Mouse (Mus musculus): ENCODE measurements around the gene Hcar2. TPM values are rescaled to one million over a fixed set of nuclear protein-coding genes. Genes with fewer than 3 reads are reported as not detected.
A peak's percentile ranks its signal among the peaks of the same experiment; 100 is the strongest.

Hcar2 gene
- total and polyA plus RNA-seq, 3 experiments, result not detected

DNA sequence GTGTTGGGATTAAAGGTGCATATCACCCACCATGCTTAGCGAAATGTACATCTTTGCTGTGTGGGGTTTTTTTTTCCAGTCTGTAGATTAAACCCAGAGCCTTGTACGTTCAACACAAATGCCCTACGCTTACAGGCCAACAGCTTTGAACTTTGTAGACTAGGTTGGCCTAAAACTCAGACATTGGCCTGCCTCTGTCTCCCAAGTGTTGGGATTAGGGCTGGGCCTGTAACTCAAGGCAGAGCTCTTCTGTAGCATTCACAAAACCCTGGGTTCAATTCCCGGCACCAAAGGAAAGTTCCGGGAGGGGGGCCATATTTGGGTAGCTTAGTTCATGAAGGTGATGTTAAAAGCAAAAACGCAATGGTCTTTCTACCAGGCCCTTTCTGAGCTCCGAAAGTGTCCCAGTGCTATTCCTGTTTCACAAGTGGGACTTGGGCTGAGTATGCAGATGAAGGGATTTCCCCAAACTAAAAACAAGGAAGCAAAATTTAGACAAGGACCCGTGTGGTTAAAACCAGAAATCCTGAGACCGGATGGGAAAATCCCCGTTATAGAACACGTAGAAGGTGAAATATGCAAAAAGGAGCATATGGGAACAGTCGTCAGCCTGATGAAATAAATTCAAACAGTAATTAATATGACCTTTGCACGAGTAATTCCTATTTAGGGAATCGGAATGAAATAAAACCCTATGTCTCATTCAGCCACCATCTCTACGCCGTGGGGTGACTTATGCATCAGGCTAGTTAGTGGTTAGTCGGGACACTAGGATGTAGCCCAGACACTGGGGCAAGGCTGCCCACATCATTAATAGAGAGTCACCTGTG is 41.1 kb upstream of the Hcar2 start:
- H3K36me3 ChIP-seq (ENCODE audit: control insufficient read depth in 1 of 2, insufficient read depth in 2 of 2, low read length in 2 of 2), result peaks cover 3 to 15% of the 10 kb centered on the region in 2 experiments
- TF ChIP-seq ZKSCAN1 (IDR thresholded peaks at IDR 0.05; ENCODE audit: low read depth, low read length) (no peak), CHD1 (IDR thresholded peaks at IDR 0.05; ENCODE audit: low read depth, low read length) (no peak), TCF12 (IDR thresholded peaks at IDR 0.05; ENCODE audit: low read depth, low read length) (no peak), ZMIZ1 (IDR thresholded peaks at IDR 0.05; ENCODE audit: low read depth, low read length) (peak; percentile 37; the same call in 1 of the 2 replicates), TBP (IDR thresholded peaks at IDR 0.05; ENCODE audit: low read depth, low read length) (no peak), ZNF384 (IDR thresholded peaks at IDR 0.05; ENCODE audit: low read depth, low read length) (0 out of 2 replicates have a peak, but pooled peaks have one; percentile 6), POLR2AphosphoS2 (IDR thresholded peaks at IDR 0.05; ENCODE audit: low read length) (peak; percentile 12; the same call in 1 of the 2 replicates), CHD2 (IDR thresholded peaks at IDR 0.05; ENCODE audit: low read length) (no peak), GABPA (IDR thresholded peaks at IDR 0.05; ENCODE audit: low read depth, low read length) (no peak), CTCF (IDR thresholded peaks at IDR 0.05 in 2 of 3, conservative IDR thresholded peaks at IDR 0.05 in 1 of 3; ENCODE audit: control insufficient read depth in 1 of 3, insufficient read depth in 1 of 3, low read depth in 2 of 3, low read length in 3 of 3, poor library complexity in 1 of 3, severe bottlenecking in 1 of 3) (no peak), GATA1 (IDR thresholded peaks at IDR 0.05; ENCODE audit: low read depth, low read length) (no peak), MYC (IDR thresholded peaks at IDR 0.05; ENCODE audit: low read depth, low read length) (0 out of 2 replicates have a peak, but pooled peaks have one; percentile 30), RAD21 (IDR thresholded peaks at IDR 0.05; ENCODE audit: low read depth, low read length) (no peak), SMC3 (IDR thresholded peaks at IDR 0.05; ENCODE audit: low read depth, low read length) (no peak), RCOR1 (IDR thresholded peaks at IDR 0.05; ENCODE audit: low read depth, low read length) (no peak), USF1 (IDR thresholded peaks at IDR 0.05; ENCODE audit: low read depth, low read length) (no peak), MAZ (IDR thresholded peaks at IDR 0.05; ENCODE audit: low read depth, low read length) (0 out of 2 replicates have a peak, but pooled peaks have one; percentile 58), POLR2AphosphoS5 (IDR thresholded peaks at IDR 0.05; ENCODE audit: borderline replicate concordance, low read depth, low read length) (no peak), ETS1 (IDR thresholded peaks at IDR 0.05; ENCODE audit: low read depth, low read length) (0 out of 2 replicates have a peak, but pooled peaks have one; percentile 24), MEF2A (IDR thresholded peaks at IDR 0.05; ENCODE audit: extremely low read depth, insufficient replicate concordance, low read depth, low read length, poor library complexity, severe bottlenecking) (no peak), NELFE (IDR thresholded peaks at IDR 0.05; ENCODE audit: low read depth, low read length) (peak; percentile 34; the same call in 1 of the 2 replicates), MAFK (IDR thresholded peaks at IDR 0.05; ENCODE audit: borderline replicate concordance, low read depth, low read length) (no peak), JUND (IDR thresholded peaks at IDR 0.05; ENCODE audit: low read depth, low read length) (no peak), SIN3A (IDR thresholded peaks at IDR 0.05; ENCODE audit: low read length) (peak; percentile 49), USF2 (IDR thresholded peaks at IDR 0.05; ENCODE audit: borderline replicate concordance in 1 of 2, insufficient read depth in 1 of 2, low read depth in 1 of 2, low read length in 2 of 2) (no peak), POLR2A (IDR thresholded peaks at IDR 0.05; ENCODE audit: control insufficient read depth in 1 of 2, insufficient read depth in 1 of 2, low read depth in 1 of 2, low read length in 2 of 2, poor library complexity in 1 of 2) (no peak), MXI1 (IDR thresholded peaks at IDR 0.05; ENCODE audit: low read depth, low read length) (no peak), MAX (IDR thresholded peaks at IDR 0.05; ENCODE audit: low read length) (no peak), MYB (IDR thresholded peaks at IDR 0.05; ENCODE audit: low read depth, low read length) (no peak), HCFC1 (IDR thresholded peaks at IDR 0.05; ENCODE audit: low read depth, low read length) (no peak), E2F4 (IDR thresholded peaks at IDR 0.05; ENCODE audit: borderline replicate concordance, low read depth, low read length) (no peak), KAT2A (conservative IDR thresholded peaks at IDR 0.05; ENCODE audit: low read depth, low read length) (no peak)
- H3K27me3 ChIP-seq (ENCODE audit: control insufficient read depth in 1 of 2, insufficient read depth in 2 of 2, low read length in 2 of 2), result no peaks in the 10 kb centered on the region
- H3K9me3 ChIP-seq (replicated peaks; ENCODE audit: insufficient read depth, low read length), result no peaks in the 10 kb centered on the region
- H3K27ac ChIP-seq (ENCODE audit: control insufficient read depth, low read depth, low read length), result no peak overlapping the region
- H3K4me1 ChIP-seq (ENCODE audit: control insufficient read depth in 1 of 2, insufficient read depth in 2 of 2, low read length in 2 of 2), result peaks cover 0 to 19% of the 10 kb centered on the region in 2 experiments; a peak in 3 of 4 replicates
- H3K4me3 ChIP-seq (ENCODE audit: control insufficient read depth in 1 of 2, insufficient read depth in 1 of 2, low read depth in 2 of 2, low read length in 2 of 2), result peak overlapping the region; percentile 14 to 56; a peak in 3 of 4 replicates
- no peak for DNase-seq (ENCODE audit: low read depth, low spot score)
- peaks cover 36% of the 10 kb centered on the region for H3K79me2 ChIP-seq (ENCODE audit: control insufficient read depth, insufficient read depth, low read length, poor library complexity)
- peak overlapping the region; percentile 50 for H3K9ac ChIP-seq (ENCODE audit: control insufficient read depth, low read depth, low read length, poor library complexity, severe bottlenecking)

All from MEL (cell line).